Mouse (Mus musculus): ENCODE results near the gene Lrp1.

Lrp1 gene

DNA sequence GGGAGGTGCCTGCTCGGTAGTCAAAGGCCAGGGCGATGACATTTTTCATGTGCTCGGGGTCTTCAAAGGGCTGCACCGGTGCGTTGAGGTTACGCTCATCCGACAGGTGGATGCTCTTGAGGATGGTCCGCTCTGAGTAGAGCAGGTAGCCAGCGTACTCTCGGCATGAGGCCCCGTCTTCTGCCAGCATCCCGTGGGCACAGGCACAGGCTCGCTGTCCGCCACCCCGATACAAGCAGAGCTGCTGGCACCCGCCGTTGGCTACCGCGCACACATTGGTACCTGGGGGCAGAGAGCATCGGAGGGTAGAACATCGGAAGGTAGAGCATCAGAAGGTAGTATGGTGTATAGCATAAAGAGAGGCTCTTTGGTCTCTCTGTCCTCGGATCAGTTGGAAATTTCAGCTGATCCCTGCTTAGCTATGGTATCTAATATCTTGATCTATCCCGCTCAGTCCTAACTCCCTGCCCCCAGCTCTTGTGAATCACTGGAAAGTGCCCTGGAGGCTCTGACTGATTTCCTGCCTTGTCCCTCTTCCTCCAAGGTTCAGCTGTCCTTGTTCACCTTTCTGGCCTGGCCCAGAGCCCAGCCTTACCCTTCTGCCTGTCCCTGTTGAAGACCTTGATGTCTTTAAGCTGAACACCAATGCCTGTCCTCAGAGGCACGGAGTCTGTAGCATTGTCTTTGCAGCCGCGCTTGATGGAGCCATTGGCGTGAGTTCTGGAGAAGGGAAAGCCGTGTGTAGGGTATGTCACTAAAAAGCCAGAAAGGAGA, 54.2 kb downstream of the Lrp1 start:
- in situ Hi-C loops (cut with MboI; ENCODE audit: low sequenced_read_pairs) = no loop called here

DNA sequence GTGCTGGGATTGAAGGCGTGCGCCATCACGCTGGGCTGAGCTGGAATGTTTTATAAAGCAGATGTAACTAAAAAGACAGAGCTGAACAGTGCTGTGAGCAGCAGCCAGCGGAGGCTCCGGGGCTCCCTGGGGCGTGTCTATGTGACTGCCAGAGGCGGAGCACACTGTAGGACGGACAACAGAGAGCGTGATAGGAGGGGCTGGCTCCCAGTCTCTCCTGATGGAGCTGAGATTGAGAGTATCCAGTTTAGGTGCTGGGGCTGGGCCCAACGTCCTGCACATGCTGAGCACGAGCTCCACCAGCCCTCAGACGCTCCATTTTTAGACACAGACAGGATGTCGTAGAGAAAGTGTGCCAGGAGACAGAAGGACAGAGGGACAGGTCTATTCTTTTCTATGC, 56.6 kb downstream of the Lrp1 start:
- in situ Hi-C loops (cut with MboI; ENCODE audit: low sequenced_read_pairs) = no loop called here

DNA sequence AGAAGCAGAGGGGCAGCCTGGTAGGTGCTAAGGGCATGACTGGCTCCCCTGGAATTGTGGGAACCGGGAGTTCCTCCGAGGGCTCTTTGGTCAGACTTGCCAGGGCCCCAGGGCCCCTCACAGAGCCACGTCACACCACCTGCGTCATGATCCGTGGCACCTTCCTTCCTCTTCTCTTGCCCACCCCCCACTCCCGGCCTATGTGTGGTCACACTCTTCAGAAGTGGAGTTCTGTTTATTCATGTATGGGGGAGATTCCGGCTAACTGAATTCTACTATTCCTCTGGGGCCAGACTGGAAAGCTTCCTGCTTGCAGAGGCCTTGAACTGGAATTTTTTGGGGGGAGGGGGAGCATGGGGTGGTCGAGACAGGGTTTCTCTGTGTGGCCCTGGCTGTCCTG, 57.1 kb downstream of the Lrp1 start:
- in situ Hi-C loops (cut with MboI; ENCODE audit: low sequenced_read_pairs) = no loop called here

DNA sequence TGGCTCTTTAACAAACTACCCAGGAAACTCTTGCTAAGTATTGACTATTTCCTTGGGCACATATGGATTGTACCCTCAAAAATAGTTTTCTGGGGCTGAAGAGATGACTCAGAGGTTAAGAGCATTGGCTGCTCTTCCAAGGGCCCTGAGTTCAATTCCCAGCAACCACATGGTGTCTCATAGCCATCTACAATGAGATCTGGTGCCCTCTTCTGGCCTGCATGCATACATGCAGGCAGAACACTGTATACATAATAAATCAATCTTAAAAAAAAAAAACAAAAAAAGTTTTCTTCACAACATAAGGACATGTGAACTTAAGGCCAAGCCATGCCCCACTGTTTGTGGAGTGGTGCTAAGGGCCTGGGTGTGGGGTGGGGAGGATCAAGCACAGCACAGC, 59.8 kb downstream of the Lrp1 start:
- in situ Hi-C loops (cut with MboI; ENCODE audit: low sequenced_read_pairs) = no loop called here

DNA sequence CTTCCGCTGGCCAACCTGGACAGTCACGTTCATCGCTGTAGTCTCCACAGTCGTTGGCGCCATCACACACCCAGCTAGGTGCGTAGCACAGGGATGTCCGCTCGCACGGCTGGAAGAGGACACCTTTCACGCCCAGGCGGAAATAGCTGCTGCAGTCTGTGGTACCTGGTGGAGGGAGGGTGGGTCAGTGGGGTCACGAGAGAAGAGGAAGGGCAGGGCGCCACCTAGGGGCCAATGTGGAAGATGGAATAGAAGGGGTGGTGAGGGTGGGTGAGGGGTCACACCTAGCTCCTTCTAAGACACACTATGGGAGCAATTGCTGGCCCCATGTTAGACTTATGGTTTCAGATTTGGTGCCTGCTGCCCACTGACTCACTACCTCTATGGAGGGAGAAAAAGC, 63.6 kb downstream of the Lrp1 start:
- in situ Hi-C loops (cut with MboI; ENCODE audit: low sequenced_read_pairs) = no loop called here

DNA sequence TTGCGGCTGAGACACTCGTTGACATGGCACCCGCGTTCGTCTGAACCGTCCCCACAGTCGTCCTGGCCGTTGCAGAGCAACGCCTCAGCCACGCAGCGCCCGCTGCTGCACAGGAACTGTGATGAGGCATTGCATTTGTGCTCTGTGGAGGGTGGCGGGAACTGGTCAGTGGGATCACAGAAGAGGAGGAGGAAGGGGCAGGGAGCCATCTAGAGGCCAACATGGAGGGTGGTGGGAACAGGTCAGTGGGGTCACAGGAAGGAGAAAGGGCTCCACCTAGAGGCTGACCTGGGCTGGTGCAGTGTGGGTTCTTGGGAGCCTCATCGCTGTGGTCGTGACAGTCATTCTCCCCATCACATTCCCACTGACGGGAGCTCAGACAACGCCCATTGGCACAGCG, 65.2 kb downstream of the Lrp1 start:
- in situ Hi-C loops (cut with MboI; ENCODE audit: low sequenced_read_pairs) = no loop called here

DNA sequence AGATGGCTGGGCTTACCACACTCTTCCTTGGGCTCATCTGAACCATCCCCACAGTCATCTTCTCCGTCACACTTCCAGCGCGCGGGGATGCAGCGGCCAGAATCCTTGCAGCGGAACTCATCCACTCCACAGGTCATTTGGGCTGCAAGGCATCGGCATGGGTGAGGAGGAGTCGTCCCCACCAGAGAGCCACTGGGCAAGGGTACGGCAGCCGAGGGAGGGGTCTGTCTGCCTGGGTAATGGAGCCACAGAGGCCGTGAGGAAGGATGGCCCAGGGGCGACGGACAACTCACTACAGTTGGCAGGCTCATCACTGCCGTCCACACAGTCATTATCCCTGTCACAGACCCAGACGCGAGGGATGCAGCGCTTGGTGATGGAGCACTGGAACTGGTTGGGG, 71.1 kb downstream of the Lrp1 start:
- in situ Hi-C loops (cut with MboI; ENCODE audit: low sequenced_read_pairs) = no loop called here

DNA sequence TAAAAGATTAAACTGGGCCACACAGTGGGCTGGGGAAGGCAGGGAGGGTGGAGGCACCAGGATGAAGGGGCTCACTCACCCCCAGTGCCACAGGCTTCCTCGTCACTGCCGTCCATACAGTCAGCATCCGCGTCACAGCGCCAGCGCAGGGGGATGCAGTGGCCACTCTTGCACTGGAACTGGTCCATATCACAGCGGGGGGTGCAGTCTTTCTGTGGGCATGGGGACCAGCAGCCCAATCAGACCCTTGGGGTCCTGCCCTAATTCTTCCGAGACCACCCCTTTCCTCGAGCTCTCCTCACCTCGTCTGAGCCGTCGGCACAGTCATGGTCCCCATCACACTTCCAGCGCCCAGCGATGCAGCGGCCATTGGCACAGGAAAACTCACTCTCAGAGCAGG, 72.7 kb downstream of the Lrp1 start:
- in situ Hi-C loops (cut with MboI; ENCODE audit: low sequenced_read_pairs) = no loop called here

DNA sequence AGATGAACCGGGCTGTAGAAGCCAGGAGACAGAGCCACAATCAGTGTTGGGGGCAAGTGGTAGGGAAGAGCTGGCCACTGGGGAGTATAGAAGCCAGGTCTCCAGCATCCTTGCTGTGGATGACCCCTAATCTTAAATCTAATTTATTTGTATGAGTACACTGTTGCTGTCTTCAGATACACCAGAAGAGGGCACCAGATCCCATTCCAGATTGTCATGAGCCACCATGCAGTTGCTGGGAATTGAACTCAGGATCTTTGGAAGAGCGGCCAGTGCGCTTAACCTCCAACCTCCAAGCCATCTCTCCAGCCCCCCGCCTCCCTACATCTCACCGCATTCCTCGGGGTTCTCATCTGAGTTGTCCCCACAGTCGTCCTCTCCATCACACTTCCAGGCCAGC, 74.4 kb downstream of the Lrp1 start:
- in situ Hi-C loops (cut with MboI; ENCODE audit: low sequenced_read_pairs) = no loop called here

DNA sequence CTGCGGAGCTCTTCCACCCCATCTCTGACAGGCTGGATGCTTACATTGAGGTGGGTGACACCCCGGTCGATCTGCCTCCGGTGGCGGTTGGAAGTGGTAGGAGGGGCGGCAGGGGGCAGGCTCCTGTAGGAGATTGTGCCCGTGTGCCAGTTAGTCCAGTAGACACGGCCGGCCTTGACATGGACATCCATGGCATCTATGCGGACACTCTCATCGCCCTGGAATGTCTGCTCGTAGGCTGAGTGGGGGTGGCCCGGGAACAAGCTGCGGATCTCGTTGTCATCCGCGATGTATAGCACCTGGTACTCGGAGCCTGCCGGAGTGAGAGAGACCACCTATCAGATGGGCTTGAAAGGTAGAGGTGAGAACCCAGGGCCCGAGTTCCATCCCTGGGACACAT, 76.6 kb downstream of the Lrp1 start:
- in situ Hi-C loops (cut with MboI; ENCODE audit: low sequenced_read_pairs) = loop anchor here (5.0 kb wide), 1 partner anchor 37 kb away; no protein-coding TSS in a partner anchor

DNA sequence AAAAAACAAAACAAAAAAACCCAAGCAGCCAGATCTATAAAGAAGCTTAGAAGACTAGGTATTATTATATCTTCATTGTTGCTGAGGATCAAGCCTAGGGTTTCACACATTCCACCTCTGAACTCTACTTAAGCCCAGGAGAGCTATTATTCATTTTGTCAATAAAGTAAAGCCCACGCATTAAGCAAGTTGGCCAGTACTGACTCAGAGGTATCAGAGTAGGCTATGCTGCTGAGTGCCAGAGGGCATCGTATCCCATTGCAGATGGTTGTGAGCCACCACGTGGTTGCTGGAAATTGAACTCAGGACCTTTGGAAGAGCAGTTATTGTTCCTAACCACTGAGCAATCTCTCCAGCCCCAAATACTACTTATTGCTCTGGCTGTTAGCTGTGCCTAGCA, 77.0 kb downstream of the Lrp1 start:
- in situ Hi-C loops (cut with MboI; ENCODE audit: low sequenced_read_pairs) = loop anchor here (5.0 kb wide), 1 partner anchor 37 kb away; no protein-coding TSS in a partner anchor

DNA sequence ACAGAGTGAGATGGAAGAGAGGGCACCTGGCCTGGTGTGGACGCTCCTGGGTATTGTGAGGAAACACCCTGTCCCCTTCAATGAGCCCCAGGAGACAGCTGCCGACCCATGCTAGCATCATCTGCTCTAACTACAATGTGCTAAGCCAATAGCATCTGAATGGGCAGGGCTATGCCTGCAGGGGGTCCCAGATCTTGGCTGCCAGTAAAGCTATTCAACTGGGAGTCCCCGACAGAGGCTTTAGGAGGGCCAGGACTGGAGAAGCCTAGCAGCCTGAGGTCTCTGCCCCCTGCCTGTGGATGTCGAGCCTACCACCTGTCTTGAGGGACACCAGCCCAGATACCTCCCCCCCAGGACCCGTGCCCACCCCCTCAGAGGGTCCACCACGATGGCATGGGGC, 78.2 kb downstream of the Lrp1 start:
- in situ Hi-C loops (cut with MboI; ENCODE audit: low sequenced_read_pairs) = loop anchor here (5.0 kb wide), 1 partner anchor 35 kb away; no protein-coding TSS in a partner anchor

DNA sequence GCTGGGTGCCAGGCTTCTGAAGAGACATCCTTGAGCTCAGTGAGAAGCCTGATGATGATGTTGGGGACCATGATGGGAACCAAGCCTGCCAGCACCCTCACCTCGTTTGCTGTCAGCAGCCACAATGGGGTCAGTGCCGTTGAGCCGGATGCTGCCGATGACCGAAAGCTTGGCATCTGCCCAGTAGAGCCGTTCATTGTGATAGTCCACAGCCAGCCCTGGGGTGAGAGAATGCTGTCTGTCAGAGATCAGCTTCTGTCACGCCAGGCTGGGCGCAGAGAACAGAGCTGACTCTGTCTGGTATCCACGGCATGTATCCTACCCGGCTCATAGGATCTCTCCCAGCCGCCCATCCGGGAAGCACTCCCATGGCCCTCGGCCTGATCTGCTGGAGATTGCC, 78.9 kb downstream of the Lrp1 start:
- in situ Hi-C loops (cut with MboI; ENCODE audit: low sequenced_read_pairs) = loop anchor here (5.0 kb wide), 1 partner anchor 35 kb away; no protein-coding TSS in a partner anchor

DNA sequence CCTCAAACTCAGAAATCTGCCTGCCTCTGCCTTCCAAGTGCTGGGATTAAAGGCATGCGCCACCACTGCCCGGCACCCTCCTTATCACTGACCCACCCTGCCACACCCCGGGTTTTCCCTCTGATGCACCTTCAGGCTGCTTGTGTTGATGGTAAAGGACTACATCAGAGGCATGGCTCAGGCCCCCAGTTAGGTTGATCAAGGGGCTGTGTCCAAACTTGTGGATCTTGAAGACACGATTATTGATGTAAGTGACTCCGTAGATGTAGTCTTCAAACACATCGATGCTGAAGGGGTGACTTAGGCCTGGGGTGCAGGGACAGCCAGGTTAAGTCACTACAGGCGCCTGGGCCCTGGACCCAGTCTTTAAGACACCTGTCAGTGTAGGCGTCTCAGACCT, 79.4 kb downstream of the Lrp1 start:
- in situ Hi-C loops (cut with MboI; ENCODE audit: low sequenced_read_pairs) = loop anchor here (5.0 kb wide), 1 partner anchor 34 kb away; no protein-coding TSS in a partner anchor

DNA sequence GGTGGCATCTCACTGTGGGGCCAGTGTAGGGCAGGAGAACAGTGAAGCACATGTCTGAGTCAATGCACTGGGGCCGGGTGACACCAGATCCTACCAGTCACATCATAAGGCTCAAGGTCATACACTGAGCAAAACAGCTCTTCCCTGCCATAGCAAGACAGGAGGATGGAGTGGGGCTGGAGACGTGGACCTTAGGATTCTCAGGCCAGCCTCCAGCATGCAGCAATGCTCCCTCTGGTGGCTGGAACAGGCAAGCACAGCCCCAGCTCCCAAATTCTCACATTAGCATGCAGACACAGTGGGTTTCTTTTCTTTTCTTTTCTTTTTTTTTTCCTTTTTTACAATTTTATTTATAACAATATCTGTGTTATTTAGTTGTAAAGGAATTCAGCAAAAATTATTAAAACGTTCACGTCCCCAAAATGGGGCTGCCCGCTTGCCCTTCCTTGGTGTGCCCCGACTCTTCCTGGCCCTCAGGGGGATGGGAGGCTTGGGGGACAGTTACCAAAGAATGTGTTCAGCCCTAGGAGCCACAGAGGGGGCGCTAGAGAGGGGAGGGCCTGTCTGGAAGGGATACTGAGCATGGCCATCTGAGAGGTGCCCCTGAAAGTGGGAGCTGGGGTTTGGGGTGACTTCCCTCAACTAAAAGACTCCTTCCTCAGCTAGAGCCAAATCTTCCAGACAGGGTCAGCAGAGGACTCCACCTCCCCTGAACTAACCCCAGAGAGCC, 82.9 kb downstream of the Lrp1 start:
- in situ Hi-C loops (cut with MboI; ENCODE audit: low sequenced_read_pairs) = no loop called here

DNA sequence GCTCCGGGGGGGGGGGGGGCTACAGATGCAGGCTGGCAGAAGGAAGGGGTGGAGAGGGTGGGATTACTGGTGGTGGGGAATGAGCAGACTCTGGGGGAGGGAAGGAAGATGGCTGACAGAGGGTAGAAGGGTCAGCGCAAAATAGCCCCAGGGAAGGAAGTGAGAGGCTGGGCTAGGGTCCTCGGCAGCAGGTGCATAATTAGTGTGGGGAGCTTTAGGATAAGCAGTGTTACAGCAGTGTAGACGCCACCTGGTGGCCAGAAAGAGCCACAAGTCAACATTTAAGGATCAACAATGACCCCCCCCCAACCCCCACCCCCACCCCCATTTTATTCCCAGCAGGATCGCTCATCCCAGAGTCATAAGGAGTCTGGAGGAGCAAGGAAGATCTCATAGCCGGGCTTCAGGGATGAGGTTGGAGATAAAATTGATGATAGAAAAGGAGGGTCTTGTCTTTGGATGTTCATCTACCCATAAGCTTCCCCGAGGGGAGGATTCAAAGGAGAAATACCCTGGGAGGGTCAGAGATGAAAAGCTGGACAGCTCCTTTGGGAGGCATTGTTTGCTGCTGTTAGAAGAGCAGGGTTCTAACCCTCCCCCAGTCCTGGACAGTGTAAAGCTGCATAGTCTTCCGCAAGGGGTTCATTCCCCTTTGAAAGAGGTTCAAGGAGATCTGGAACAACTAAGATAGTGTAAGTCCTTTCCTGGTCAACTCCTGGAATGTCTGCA, 84.2 kb downstream of the Lrp1 start:
- in situ Hi-C loops (cut with MboI; ENCODE audit: low sequenced_read_pairs) = no loop called here

DNA sequence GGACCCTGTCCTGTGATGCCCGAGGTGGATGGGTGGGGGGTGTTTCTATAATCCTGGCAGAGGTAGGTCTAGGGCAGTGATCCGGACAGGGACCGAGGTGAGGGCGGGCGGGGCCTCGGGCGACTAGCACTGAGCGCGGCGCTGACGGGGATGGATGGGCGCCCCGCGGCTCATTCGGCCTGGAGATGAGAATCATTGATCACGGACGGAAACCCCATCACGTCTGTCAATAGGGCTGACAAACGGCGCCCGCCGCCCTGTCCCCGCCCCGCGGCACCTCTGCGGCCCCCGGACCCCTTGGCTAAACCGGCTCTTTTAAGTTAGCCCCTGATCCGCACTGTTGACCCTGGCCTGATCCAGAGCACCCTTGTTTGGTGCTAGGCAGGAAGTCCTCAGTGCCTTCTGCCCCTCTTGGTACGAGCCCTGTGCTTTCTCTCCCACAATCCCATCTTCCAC, 86.0 kb downstream of the Lrp1 start:
- in situ Hi-C loops (cut with MboI; ENCODE audit: low sequenced_read_pairs) = no loop called here

DNA sequence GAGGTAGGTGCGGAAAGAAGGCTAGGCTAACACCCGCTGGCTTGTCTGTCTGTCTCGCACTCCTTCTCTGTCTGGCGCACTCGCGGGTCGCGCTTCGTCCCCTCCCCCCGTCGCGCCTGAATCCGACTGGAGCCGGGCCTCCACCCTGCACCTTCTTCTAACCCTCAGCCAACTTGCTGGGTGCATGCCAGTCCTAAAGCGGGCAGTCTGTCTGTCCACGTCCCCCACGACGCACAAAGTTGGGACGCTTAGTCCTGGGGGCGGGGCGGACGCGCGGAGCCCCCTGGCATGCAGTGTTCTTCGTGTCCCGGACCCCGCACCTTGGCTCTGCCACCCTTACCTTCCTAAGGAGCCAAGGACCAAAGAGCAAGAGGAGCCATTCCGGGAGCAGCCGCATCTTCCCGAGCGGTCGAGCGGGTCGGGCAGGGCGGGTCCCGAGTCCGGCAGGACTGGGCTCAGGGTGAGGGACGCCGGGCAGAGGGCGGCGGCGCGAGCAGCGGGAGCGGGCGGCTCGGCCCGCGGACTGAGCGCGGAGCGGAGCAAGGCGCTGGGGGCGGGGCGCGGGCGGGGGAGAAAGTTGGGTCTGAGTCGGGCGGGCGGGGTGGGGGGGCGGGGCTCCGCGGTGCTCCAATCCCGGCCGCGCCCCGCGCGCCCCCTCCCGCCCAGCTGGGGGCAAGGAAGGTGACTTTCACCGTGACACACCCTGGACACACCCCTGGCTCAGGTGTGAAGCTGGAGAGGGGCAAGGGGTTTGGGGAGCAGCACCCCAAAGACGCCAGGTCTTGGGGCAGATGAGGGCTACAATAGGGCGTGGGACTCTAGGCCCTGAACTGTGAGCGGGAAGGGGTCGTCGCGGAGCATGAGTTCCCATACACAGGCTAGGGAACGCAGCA, 86.7 kb downstream of the Lrp1 start, which contains the start of gene Nxph4:
Gene Nxph4 (minus strand): TSS at position 524 of the 893 bp plus-strand sequence.
- in situ Hi-C loops (cut with MboI; ENCODE audit: low sequenced_read_pairs) = no loop called here

DNA sequence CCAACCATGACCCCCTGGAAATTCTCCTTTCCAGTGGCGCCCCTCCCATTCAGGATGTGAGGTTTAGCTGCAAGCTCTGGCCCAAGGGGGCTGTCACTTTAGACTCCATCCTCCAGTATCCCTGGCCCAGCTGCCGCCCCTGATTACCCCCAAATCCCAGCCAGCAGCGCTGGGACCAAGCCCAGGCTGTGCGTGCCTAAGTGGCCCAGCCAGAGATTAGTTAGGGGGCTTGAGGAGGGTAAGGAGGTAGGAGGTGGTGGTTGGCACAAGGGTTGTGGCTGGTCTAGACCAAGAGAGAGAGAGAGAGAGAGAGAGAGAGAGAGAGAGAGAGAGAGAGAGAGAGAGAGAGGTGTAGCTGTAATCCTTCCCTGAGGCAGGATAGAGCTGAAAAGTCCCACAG, 89.4 kb downstream of the Lrp1 start:
- in situ Hi-C loops (cut with MboI; ENCODE audit: low sequenced_read_pairs) = no loop called here

DNA sequence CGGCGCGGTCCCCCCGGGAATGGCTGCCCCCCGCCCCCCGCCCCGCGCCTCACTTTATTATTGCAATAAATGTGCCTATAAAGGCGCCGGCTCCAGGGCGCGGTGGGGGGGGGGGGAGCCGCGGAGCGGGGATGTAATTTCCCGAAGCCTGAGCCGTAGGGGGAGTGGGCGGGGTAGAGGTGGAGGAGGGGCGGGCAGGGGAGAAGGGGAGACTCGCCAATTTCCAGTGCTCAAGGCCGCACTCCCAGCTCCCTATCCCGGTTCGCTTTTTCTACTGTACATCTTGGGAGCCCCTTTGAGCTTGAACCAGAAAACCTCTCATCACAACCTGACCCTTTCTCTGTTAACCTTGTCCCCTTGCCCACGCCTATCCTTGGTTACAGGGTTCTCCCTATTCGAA, 90.0 kb downstream of the Lrp1 start:
- in situ Hi-C loops (cut with MboI; ENCODE audit: low sequenced_read_pairs) = no loop called here

Data from CH12F3 (cell line).